Mouse (Mus musculus): ENCODE results near the gene Nudcd3. TPM values are rescaled to one million over a fixed set of nuclear protein-coding genes. Genes with fewer than 3 reads are reported as not detected.

Gene Nudcd3
- 15.8 and 18.9 TPM in 2 replicates for polyA plus RNA-seq (2015; fragmentation: Nextera tagmentation; extraction: Ambion mirVana)

DNA sequence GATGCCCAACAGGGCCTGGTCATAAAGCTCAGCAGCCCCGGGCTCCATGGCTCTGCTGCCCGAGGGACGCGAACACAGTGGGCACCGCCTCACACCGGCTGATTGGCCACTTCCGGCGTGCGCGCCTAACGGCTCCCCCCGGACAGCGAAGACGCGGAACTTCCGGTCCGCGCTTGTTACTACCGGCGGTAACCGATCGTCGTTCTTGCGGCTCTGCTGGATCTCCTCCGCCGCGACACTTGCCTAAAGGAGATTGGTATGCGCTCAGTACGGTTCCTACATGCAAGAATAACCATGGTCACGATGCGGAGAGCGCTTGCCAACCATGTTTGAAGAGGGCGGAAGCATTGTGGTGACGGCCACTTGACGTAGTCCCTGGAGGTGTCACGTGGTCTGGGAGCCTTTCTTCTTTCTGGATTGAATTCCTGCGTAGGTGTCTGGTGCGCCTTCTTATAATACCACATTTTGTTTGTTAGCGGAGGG lies at the start of gene Nudcd3:
Gene Nudcd3 (minus strand): TSS at position 329 of the 483 bp plus-strand sequence.

DNA sequence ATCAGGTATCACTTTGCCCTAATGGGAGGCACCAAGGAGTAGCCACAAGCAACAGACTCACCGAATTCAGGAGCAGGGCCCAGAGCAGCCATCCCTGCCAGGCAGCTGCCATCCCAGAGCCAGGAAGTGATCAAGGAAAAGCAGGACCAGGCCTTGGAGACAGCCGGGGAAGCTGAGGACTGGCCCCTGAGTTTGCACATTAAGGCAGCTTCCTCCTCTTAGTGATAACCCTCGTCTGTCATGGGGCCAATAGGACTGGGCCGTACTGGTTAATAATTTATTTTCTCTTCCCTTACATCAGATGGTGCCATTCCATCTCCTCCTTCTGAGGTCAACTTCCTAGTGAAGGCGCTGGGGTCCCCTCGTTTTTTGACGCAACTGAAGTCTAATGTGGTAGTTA lies 29.8 kb upstream of the Nudcd3 start, which contains the start of gene Npc1l1:
Gene Npc1l1 (minus strand): TSS at position 132 of the 400 bp plus-strand sequence.

DNA sequence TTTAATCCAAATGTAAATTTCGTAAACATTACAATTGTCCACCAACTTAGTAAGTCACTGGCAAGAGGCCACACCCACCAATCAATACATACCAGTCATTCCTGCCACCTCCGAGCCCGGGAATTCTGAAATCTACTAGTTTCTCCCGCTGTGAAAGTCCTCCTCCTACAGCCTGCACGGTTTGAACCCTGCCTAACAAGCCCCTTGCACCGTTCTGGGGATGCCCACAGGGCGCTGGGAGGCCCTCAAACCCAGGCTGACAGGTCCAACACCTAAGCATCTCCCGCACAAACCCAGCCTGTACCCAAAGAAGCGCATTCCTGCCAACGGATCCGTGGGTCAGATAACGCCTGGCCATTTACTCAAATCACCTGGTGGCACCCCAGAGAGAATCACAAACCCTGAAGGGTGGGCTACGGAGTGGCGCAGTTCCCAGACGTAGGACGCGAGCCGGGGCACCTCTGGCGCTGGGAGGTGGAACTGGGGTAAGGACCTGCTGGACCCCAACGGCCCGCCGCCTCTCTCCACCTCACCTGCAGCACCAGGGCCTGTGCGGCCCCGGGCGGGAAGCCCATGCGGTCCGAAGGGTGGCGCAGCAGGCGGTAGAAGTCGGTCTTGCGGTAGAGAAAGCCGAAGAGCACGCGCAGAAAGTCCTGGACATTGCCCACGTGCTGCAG lies 667 bp downstream of the Nudcd3 start, which contains the start of gene A730071L15Rik:
Gene A730071L15Rik (plus strand): TSS at position 620 of the 677 bp plus-strand sequence.

DNA sequence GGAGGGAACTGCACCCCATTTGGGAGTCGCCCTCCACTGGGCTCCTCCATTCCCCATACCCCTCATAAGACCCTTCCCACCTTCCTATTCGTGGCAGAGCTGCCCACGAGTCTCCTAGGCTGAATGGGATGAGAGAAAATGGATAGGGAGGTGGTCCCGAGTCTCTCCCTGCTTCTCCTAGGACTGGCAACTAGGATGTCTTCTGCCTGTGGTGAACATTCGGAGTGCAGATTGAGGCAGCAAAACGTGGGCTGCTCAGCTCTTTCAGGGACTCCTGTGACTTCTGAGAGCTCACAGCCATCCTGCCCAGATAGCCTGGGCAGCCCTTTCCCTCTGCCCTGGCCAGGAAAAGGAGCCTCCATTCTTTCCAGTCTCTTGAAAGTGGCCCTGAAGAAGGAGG lies 134.0 kb downstream of the Nudcd3 start, which contains the start of gene Camk2b:
Gene Camk2b (minus strand): TSS at position 187 of the 400 bp plus-strand sequence.

Other genes starting within 250 kb of the Nudcd3 start
- 22.9 and 24.9 TPM in 2 replicates for gene Ykt6, start 244.7 kb downstream of the Nudcd3 start, polyA plus RNA-seq (2015; fragmentation: Nextera tagmentation; extraction: Ambion mirVana)
- 0.46 and 0.62 TPM in 2 replicates for gene Camk2b, start 134.1 kb downstream of the Nudcd3 start, polyA plus RNA-seq (2015; fragmentation: Nextera tagmentation; extraction: Ambion mirVana)
- 0.24 and 0.40 TPM in 2 replicates for gene A730071L15Rik, start 386 bp downstream of the Nudcd3 start, polyA plus RNA-seq (2015; fragmentation: Nextera tagmentation; extraction: Ambion mirVana)
- gene Npc1l1, start 29.7 kb upstream of the Nudcd3 start, polyA plus RNA-seq (2015; fragmentation: Nextera tagmentation; extraction: Ambion mirVana) = not detected in 2 replicates
- 46.5 and 49.6 TPM in 2 replicates for gene Ddx56, start 67.4 kb upstream of the Nudcd3 start, polyA plus RNA-seq (2015; fragmentation: Nextera tagmentation; extraction: Ambion mirVana)
- gene Tmed4, start 74.5 kb upstream of the Nudcd3 start, polyA plus RNA-seq (2015; fragmentation: Nextera tagmentation; extraction: Ambion mirVana) = 34.5 and 40.6 TPM in 2 replicates
- gene Ogdh, start 91.2 kb upstream of the Nudcd3 start, polyA plus RNA-seq (2015; fragmentation: Nextera tagmentation; extraction: Ambion mirVana) = 61.0 and 61.5 TPM in 2 replicates
- gene Zmiz2, start 188.7 kb upstream of the Nudcd3 start, polyA plus RNA-seq (2015; fragmentation: Nextera tagmentation; extraction: Ambion mirVana) = 8.8 and 9.6 TPM in 2 replicates
- gene Ppia, start 215.0 kb upstream of the Nudcd3 start, polyA plus RNA-seq (2015; fragmentation: Nextera tagmentation; extraction: Ambion mirVana) = 3,022 and 3,125 TPM in 2 replicates
- gene H2afv, start 244.0 kb upstream of the Nudcd3 start, polyA plus RNA-seq (2015; fragmentation: Nextera tagmentation; extraction: Ambion mirVana) = 244 and 272 TPM in 2 replicates

Data from spleen, postnatal 0 days (tissue).